Mouse (Mus musculus) G1E (cell line): ENCODE results near the gene Oscp1.

Experiments
- CTCF ChIP-seq: IDR thresholded peaks from 2 replicates; pipeline ENCODE4 v1.5.1; 2012; ENCODE audit warnings: low read depth, low read length, inconsistent platforms, mixed read lengths
- TAL1 ChIP-seq: conservative IDR thresholded peaks from 2 replicates; pipeline ENCODE4 v1.6.1; 2012; ENCODE audit warnings: low read depth, low read length, inconsistent platforms, mixed read lengths

DNA sequence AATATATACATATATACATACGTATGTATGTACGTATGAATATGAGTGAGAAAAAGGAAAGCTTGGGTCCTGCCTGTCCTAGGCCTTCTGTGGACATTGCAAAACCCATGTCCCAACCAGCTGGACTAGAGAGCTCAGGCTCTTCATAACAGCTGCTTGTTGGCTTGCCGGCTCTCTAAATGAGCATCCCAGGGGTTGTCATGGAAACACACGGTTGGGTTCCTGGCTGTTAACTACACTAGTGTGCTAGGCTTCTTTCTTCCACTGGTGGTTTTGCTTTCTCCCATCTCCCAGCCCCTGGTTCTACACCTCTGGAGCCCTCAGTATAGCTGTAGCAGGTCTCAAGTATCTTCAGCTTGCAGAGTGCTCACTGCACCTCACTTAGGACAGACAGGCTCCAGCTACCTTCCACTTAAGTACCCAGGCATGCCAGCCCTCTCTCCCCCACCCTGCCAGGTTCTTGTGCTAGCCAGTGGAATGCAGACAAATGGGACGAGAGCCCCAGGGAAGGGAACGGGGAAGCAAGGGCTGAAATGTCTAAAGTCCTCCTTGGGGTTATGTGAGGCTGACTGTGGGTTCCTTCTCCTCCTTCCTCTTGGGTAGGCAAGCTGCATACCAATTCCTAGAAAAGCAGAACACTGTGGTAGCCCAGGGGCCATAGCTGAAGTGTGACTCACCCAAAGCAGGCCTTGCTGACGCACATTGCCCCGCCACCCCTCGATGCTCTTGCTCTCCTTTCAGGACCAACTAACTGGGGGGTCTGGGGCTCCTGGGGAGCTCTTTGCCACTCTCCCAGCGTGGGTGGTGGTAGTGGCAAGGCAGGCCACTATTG, 73.1 kb downstream of the Oscp1 start:
- TF ChIP-seq CTCF (no peak), TAL1 (no peak)
